Mouse (Mus musculus) forebrain, embryonic 14.5 days (tissue): ENCODE measurements at regions not wholly inside any gene's neighbourhood (a gene's known extent, or its start where the extent isn't known, plus 50 kb on each side); places are given as distances from the start of the nearest gene placed in this dataset. TPM values are rescaled to one million over a fixed set of nuclear protein-coding genes. Genes with fewer than 3 reads are reported as not detected.

Experiments
- ATAC-seq: fragments of 200-750 bp; cut with Nextera tagmentation; 2 replicates; pipeline ENCODE4 v1.8.0; 2017; ENCODE audit warnings: mild to moderate bottlenecking, moderate library complexity
- DNase-seq: peaks from one replicate; pipeline ENCODE4 v3.0.0-alpha.2; 2015; ENCODE audit warnings: low spot score
- H3K27ac ChIP-seq: fragments of 300-500 bp; sonication (generic); 2 replicates; pipeline ENCODE4 v1.5.1; 2014; ENCODE audit warnings: low read depth, mild to moderate bottlenecking, control low read depth, low read length, moderate library complexity
- H3K27me3 ChIP-seq: fragments of 300-500 bp; sonication (generic); replicated peaks from 2 replicates; pipeline ENCODE4 v1.6.1; 2014; ENCODE audit warnings: low read length, control low read depth, mixed read lengths; ENCODE audit not compliant: control insufficient read depth, insufficient read depth
- H3K36me3 ChIP-seq: fragments of 300-500 bp; sonication (generic); 2 replicates; pipeline ENCODE4 v1.6.1; 2014; ENCODE audit warnings: low read length, control low read depth; ENCODE audit not compliant: control insufficient read depth, insufficient read depth
- H3K4me1 ChIP-seq: fragments of 300-500 bp; sonication (generic); 2 replicates; pipeline ENCODE4 v1.6.1; 2014; ENCODE audit warnings: antibody characterized with exemption, low read length, control low read depth; ENCODE audit not compliant: control insufficient read depth, insufficient read depth
- H3K4me2 ChIP-seq: fragments of 300-500 bp; sonication (generic); 2 replicates; pipeline ENCODE4 v1.6.1; 2014; ENCODE audit warnings: mild to moderate bottlenecking, control low read depth, low read length
- H3K4me3 ChIP-seq: fragments of 300-500 bp; sonication (generic); 2 replicates; pipeline ENCODE4 v1.5.1; 2014; ENCODE audit warnings: low read depth, low read length, control low read depth
- H3K9ac ChIP-seq: fragments of 300-500 bp; sonication (generic); 2 replicates; pipeline ENCODE4 v1.6.1; 2014; ENCODE audit warnings: mild to moderate bottlenecking, low read length, control low read depth, moderate library complexity
- H3K9me3 ChIP-seq: fragments of 300-500 bp; sonication (generic); replicated peaks from 2 replicates; pipeline ENCODE4 v1.6.1; 2016; ENCODE audit warnings: low read length, control low read depth, mixed read lengths; ENCODE audit not compliant: control insufficient read depth
- WGBS: fragments of 180-500 bp; shearing (Covaris S2); extraction: QIAGEN DNeasy Blood & Tissue Kit; methylation state at CpG from one replicate; pipeline ENCODE4 v1.1.7; 2014; 5-methylcytosine and 5-hydroxymethylcytosine counted together
- microRNA-seq: library from miRNA; unstranded; fragments of <30 nt; microRNA quantifications from one replicate; pipeline ENCODE4, GENCODE M21; 2016

- Histone ChIP-seq H3K9ac (no peak overlapping the region), H3K4me3 (no peak overlapping the region), H3K27me3 (no peaks in the 10 kb centered on the region), H3K9me3 (no peaks in the 10 kb centered on the region), H3K27ac (no peak overlapping the region), H3K36me3 (no peaks in the 10 kb centered on the region), H3K4me1 (no peaks in the 10 kb centered on the region), H3K4me2 (no peak overlapping the region)
- WGBS: 74% methylated on average over 2 of the region's 2 CpGs
- no peak for ATAC-seq
- DNase-seq: no peak
These were observed 52.1 kb upstream of the Sntg2 start for GRCm38 (mm10) chr12:30425301-30425700.

Small RNAs in the stretch of these regions (microRNA-seq; reads per million reads assigned to microRNA genes)
- gene Gm25865: not detected
